Mouse (Mus musculus): ENCODE results near the gene Bloc1s3. TPM values are rescaled to one million over a fixed set of nuclear protein-coding genes. Genes with fewer than 3 reads are reported as not detected.

Gene Bloc1s3
- polyA plus RNA-seq, 1 experiment from 2014 or later: 3.4 TPM

- Histone ChIP-seq H3K4me3 (ENCODE audit: low read depth, low read length) (no peak overlapping the region), H3K36me3 (ENCODE audit: control insufficient read depth, insufficient read depth) (no peaks in the 10 kb centered on the region), H3K27me3 (replicated peaks; ENCODE audit: control insufficient read depth, insufficient read depth, low read length) (no peaks in the 10 kb centered on the region), H3K4me1 (replicated peaks; ENCODE audit: control insufficient read depth, insufficient read depth, low read length) (no peaks in the 10 kb centered on the region), H3K27ac (ENCODE audit: low read depth, low read length) (no peak overlapping the region), H3K4me2 (replicated peaks; ENCODE audit: low read depth) (no peak overlapping the region), H3K9ac (ENCODE audit: low read depth, low read length) (no peak overlapping the region), H3K9me3 (ENCODE audit: control insufficient read depth) (no peaks in the 10 kb centered on the region)
- TF ChIP-seq CTCF (IDR thresholded peaks at IDR 0.05; ENCODE audit: low read depth): no peak
- no peak for ATAC-seq
- WGBS: 63% methylated on average over 12 of the region's 12 CpGs
Measured at GRCm38 (mm10) chr7:19500420-19501363, 7.5 kb downstream of the Bloc1s3 start.

GRCm38 (mm10) chr7:19498326-19498725, 9.8 kb downstream of the Bloc1s3 start:
- H3K9ac ChIP-seq (ENCODE audit: low read depth, low read length): no peak overlapping the region
- H3K27ac ChIP-seq (ENCODE audit: low read depth, low read length): no peak overlapping the region
- no peaks in the 10 kb centered on the region for H3K4me1 ChIP-seq (replicated peaks; ENCODE audit: control insufficient read depth, insufficient read depth, low read length)
- H3K4me3 ChIP-seq (ENCODE audit: low read depth, low read length): no peak overlapping the region
- no peaks in the 10 kb centered on the region for H3K9me3 ChIP-seq (ENCODE audit: control insufficient read depth)
- no peak overlapping the region for H3K4me2 ChIP-seq (replicated peaks; ENCODE audit: low read depth)
- ATAC-seq: no peak
- 60% methylated on average over 4 of the region's 4 CpGs for WGBS
- no peaks in the 10 kb centered on the region for H3K36me3 ChIP-seq (ENCODE audit: control insufficient read depth, insufficient read depth)
- no peak for TF ChIP-seq CTCF (IDR thresholded peaks at IDR 0.05; ENCODE audit: low read depth)
- no peaks in the 10 kb centered on the region for H3K27me3 ChIP-seq (replicated peaks; ENCODE audit: control insufficient read depth, insufficient read depth, low read length)

- H3K27me3 ChIP-seq (replicated peaks; ENCODE audit: control insufficient read depth, insufficient read depth, low read length): peaks cover 8% of the 10 kb centered on the region; the same call in 1 of the 2 replicates
- no peak overlapping the region for H3K9ac ChIP-seq (ENCODE audit: low read depth, low read length)
- TF ChIP-seq CTCF (IDR thresholded peaks at IDR 0.05; ENCODE audit: low read depth): no peak
- no peak overlapping the region for H3K4me3 ChIP-seq (ENCODE audit: low read depth, low read length)
- WGBS: 82% methylated on average over 5 of the region's 5 CpGs
- H3K9me3 ChIP-seq (ENCODE audit: control insufficient read depth): no peaks in the 10 kb centered on the region
- no peaks in the 10 kb centered on the region for H3K36me3 ChIP-seq (ENCODE audit: control insufficient read depth, insufficient read depth)
- H3K4me2 ChIP-seq (replicated peaks; ENCODE audit: low read depth): no peak overlapping the region
- H3K4me1 ChIP-seq (replicated peaks; ENCODE audit: control insufficient read depth, insufficient read depth, low read length): 0 out of 2 replicates have a peak, but pooled peaks cover 4% of the 10 kb centered on the region
- ATAC-seq: no peak
- no peak overlapping the region for H3K27ac ChIP-seq (ENCODE audit: low read depth, low read length)
Measured at GRCm38 (mm10) chr7:19496214-19496555, 12.0 kb downstream of the Bloc1s3 start.

- H3K36me3 ChIP-seq (ENCODE audit: control insufficient read depth, insufficient read depth): no peaks in the 10 kb centered on the region
- ATAC-seq: no peak
- no peaks in the 10 kb centered on the region for H3K9me3 ChIP-seq (ENCODE audit: control insufficient read depth)
- TF ChIP-seq CTCF (IDR thresholded peaks at IDR 0.05; ENCODE audit: low read depth): no peak
- peaks cover 13% of the 10 kb centered on the region for H3K27me3 ChIP-seq (replicated peaks; ENCODE audit: control insufficient read depth, insufficient read depth, low read length)
- no peak overlapping the region for H3K4me3 ChIP-seq (ENCODE audit: low read depth, low read length)
- H3K4me2 ChIP-seq (replicated peaks; ENCODE audit: low read depth): no peak overlapping the region
- H3K4me1 ChIP-seq (replicated peaks; ENCODE audit: control insufficient read depth, insufficient read depth, low read length): 0 out of 2 replicates have a peak, but pooled peaks cover 4% of the 10 kb centered on the region
- no peak overlapping the region for H3K9ac ChIP-seq (ENCODE audit: low read depth, low read length)
- no peak overlapping the region for H3K27ac ChIP-seq (ENCODE audit: low read depth, low read length)
- WGBS: 60% methylated on average over 20 of the region's 20 CpGs
Measured at GRCm38 (mm10) chr7:19495521-19496213, 12.5 kb downstream of the Bloc1s3 start.

GRCm38 (mm10) chr7:19494751-19495474, 13.3 kb downstream of the Bloc1s3 start:
- Histone ChIP-seq H3K27ac (ENCODE audit: low read depth, low read length) (no peak overlapping the region), H3K36me3 (ENCODE audit: control insufficient read depth, insufficient read depth) (no peaks in the 10 kb centered on the region)
- 81% methylated on average over 25 of the region's 25 CpGs for WGBS

More at GRCm38 (mm10) chr7:19494751-19495474, 13.3 kb downstream of the Bloc1s3 start:
- H3K4me2 ChIP-seq (replicated peaks; ENCODE audit: low read depth): no peak overlapping the region
- ATAC-seq: no peak
- no peak for TF ChIP-seq CTCF (IDR thresholded peaks at IDR 0.05; ENCODE audit: low read depth)
- H3K4me1 ChIP-seq (replicated peaks; ENCODE audit: control insufficient read depth, insufficient read depth, low read length): 0 out of 2 replicates have a peak, but pooled peaks cover 4% of the 10 kb centered on the region
- no peak overlapping the region for H3K9ac ChIP-seq (ENCODE audit: low read depth, low read length)
- H3K9me3 ChIP-seq (ENCODE audit: control insufficient read depth): no peaks in the 10 kb centered on the region
- peaks cover 20% of the 10 kb centered on the region for H3K27me3 ChIP-seq (replicated peaks; ENCODE audit: control insufficient read depth, insufficient read depth, low read length)
- no peak overlapping the region for H3K4me3 ChIP-seq (ENCODE audit: low read depth, low read length)
